Mouse (Mus musculus): ENCODE measurements around the gene Snrnp200. TPM values are rescaled to one million over a fixed set of nuclear protein-coding genes. Genes with fewer than 3 reads are reported as not detected.
"Not testable (repeated sequence)": the region's sequence is repeated elsewhere in the genome, so short reads cannot be mapped to it uniquely, and the experiment has no call there.

Gene Snrnp200
- 34.6 and 44.1 TPM in 2 replicates for polyA plus RNA-seq (2012; ENCODE audit: insufficient read depth, insufficient read length, missing spikeins)

GRCm38 (mm10) chr2:127207547-127208451 lies at the start of gene Snrnp200, which contains the start of gene 1810024B03Rik:
Gene Snrnp200, plus strand, starts transcription at chr2:127208386.
Gene 1810024B03Rik, minus strand, starts transcription at chr2:127208280.
- TF ChIP-seq CTCF (IDR thresholded peaks at IDR 0.05; ENCODE audit: low read depth, low read length) = no peak
- TF ChIP-seq POLR2A (IDR thresholded peaks at IDR 0.05; ENCODE audit: borderline replicate concordance, low read depth, low read length) = no peak
- peak within 1 kb of the TSS; percentile 45; the same call in 1 of the 2 replicates for H3K27ac ChIP-seq (ENCODE audit: insufficient read depth, low read depth, low read length)
- H3K4me3 ChIP-seq (ENCODE audit: insufficient read depth, low read length) = peak within 1 kb of the TSS; percentile 69
- H3K4me1 ChIP-seq (ENCODE audit: control insufficient read depth, insufficient read depth, low read length) = peaks cover 6% of the 10 kb centered on the region

GRCm38 (mm10) chr2:127165675-127166074 lies 42.5 kb upstream of the Snrnp200 start:
- H3K4me3 ChIP-seq (ENCODE audit: insufficient read depth, low read length) = no peak overlapping the region
- H3K4me1 ChIP-seq (ENCODE audit: control insufficient read depth, insufficient read depth, low read length) = peaks cover 7% of the 10 kb centered on the region
- TF ChIP-seq CTCF (IDR thresholded peaks at IDR 0.05; ENCODE audit: low read depth, low read length) (no peak), POLR2A (IDR thresholded peaks at IDR 0.05; ENCODE audit: borderline replicate concordance, low read depth, low read length) (no peak)
- H3K27ac ChIP-seq (ENCODE audit: insufficient read depth, low read depth, low read length) = 0 out of 2 replicates have a peak overlapping the region, but pooled peaks have one; percentile 19

- H3K4me1 ChIP-seq (ENCODE audit: control insufficient read depth, insufficient read depth, low read length); H3K27ac ChIP-seq (ENCODE audit: insufficient read depth, low read depth, low read length); H3K4me3 ChIP-seq (ENCODE audit: insufficient read depth, low read length): not testable (repeated sequence)
These were observed 41.9 kb upstream of the Snrnp200 start for GRCm38 (mm10) chr2:127166261-127166660.

GRCm38 (mm10) chr2:127182598-127183381 lies 25.4 kb upstream of the Snrnp200 start:
- peak overlapping the region; percentile 98 for H3K27ac ChIP-seq (ENCODE audit: insufficient read depth, low read depth, low read length)
- no peak for TF ChIP-seq CTCF (IDR thresholded peaks at IDR 0.05; ENCODE audit: low read depth, low read length)
- no peak for TF ChIP-seq POLR2A (IDR thresholded peaks at IDR 0.05; ENCODE audit: borderline replicate concordance, low read depth, low read length)
- H3K4me3 ChIP-seq (ENCODE audit: insufficient read depth, low read length) = peak overlapping the region; percentile 67
- peaks cover 15% of the 10 kb centered on the region for H3K4me1 ChIP-seq (ENCODE audit: control insufficient read depth, insufficient read depth, low read length)

- Histone ChIP-seq H3K4me3 (ENCODE audit: insufficient read depth, low read length) (no peak overlapping the region), H3K4me1 (ENCODE audit: control insufficient read depth, insufficient read depth, low read length) (peaks cover 5% of the 10 kb centered on the region), H3K27ac (ENCODE audit: insufficient read depth, low read depth, low read length) (no peak overlapping the region)
- TF ChIP-seq POLR2A (IDR thresholded peaks at IDR 0.05; ENCODE audit: borderline replicate concordance, low read depth, low read length) (no peak), CTCF (IDR thresholded peaks at IDR 0.05; ENCODE audit: low read depth, low read length) (no peak)
These were observed 18.6 kb upstream of the Snrnp200 start for GRCm38 (mm10) chr2:127189574-127189973.

- Histone ChIP-seq H3K4me3 (ENCODE audit: insufficient read depth, low read length) (no peak overlapping the region), H3K4me1 (ENCODE audit: control insufficient read depth, insufficient read depth, low read length) (peaks cover 6% of the 10 kb centered on the region), H3K27ac (ENCODE audit: insufficient read depth, low read depth, low read length) (no peak overlapping the region)
- no peak for TF ChIP-seq CTCF (IDR thresholded peaks at IDR 0.05; ENCODE audit: low read depth, low read length)
- no peak for TF ChIP-seq POLR2A (IDR thresholded peaks at IDR 0.05; ENCODE audit: borderline replicate concordance, low read depth, low read length)
These were observed 3.3 kb upstream of the Snrnp200 start for GRCm38 (mm10) chr2:127204932-127205331.

- not testable (repeated sequence) for H3K4me1 ChIP-seq (ENCODE audit: control insufficient read depth, insufficient read depth, low read length); H3K27ac ChIP-seq (ENCODE audit: insufficient read depth, low read depth, low read length)
These were observed 2.2 kb upstream of the Snrnp200 start for GRCm38 (mm10) chr2:127205936-127206335.

GRCm38 (mm10) chr2:127206916-127207315 lies 1.3 kb upstream of the Snrnp200 start:
- Histone ChIP-seq H3K27ac (ENCODE audit: insufficient read depth, low read depth, low read length) (no peak overlapping the region), H3K4me3 (ENCODE audit: insufficient read depth, low read length) (no peak overlapping the region), H3K4me1 (ENCODE audit: control insufficient read depth, insufficient read depth, low read length) (peaks cover 6% of the 10 kb centered on the region)
- TF ChIP-seq CTCF (IDR thresholded peaks at IDR 0.05; ENCODE audit: low read depth, low read length) = no peak
- no peak for TF ChIP-seq POLR2A (IDR thresholded peaks at IDR 0.05; ENCODE audit: borderline replicate concordance, low read depth, low read length)

More at GRCm38 (mm10) chr2:127205936-127206335, 2.2 kb upstream of the Snrnp200 start:
- not testable (repeated sequence) for H3K4me3 ChIP-seq (ENCODE audit: insufficient read depth, low read length)

- TF ChIP-seq CTCF (IDR thresholded peaks at IDR 0.05; ENCODE audit: low read depth, low read length) = no peak
- no peak for TF ChIP-seq POLR2A (IDR thresholded peaks at IDR 0.05; ENCODE audit: borderline replicate concordance, low read depth, low read length)
- Histone ChIP-seq H3K27ac (ENCODE audit: insufficient read depth, low read depth, low read length) (0 out of 2 replicates have a peak overlapping the region, but pooled peaks have one; percentile 22), H3K4me3 (ENCODE audit: insufficient read depth, low read length) (peak overlapping the region; percentile 69), H3K4me1 (ENCODE audit: control insufficient read depth, insufficient read depth, low read length) (peaks cover 6% of the 10 kb centered on the region)
These were observed 225 bp downstream of the Snrnp200 start for GRCm38 (mm10) chr2:127208452-127208769.

- TF ChIP-seq POLR2A (IDR thresholded peaks at IDR 0.05; ENCODE audit: borderline replicate concordance, low read depth, low read length) (no peak), CTCF (IDR thresholded peaks at IDR 0.05; ENCODE audit: low read depth, low read length) (no peak)
- Histone ChIP-seq H3K4me3 (ENCODE audit: insufficient read depth, low read length) (no peak overlapping the region), H3K4me1 (ENCODE audit: control insufficient read depth, insufficient read depth, low read length) (peaks cover 6% of the 10 kb centered on the region), H3K27ac (ENCODE audit: insufficient read depth, low read depth, low read length) (no peak overlapping the region)
These were observed 2.5 kb downstream of the Snrnp200 start for GRCm38 (mm10) chr2:127210701-127211100.
